Mouse (Mus musculus) hindbrain, embryonic 11.5 days (tissue): Measurements from ENCODE around the gene Pecam1. TPM values are rescaled to one million over a fixed set of nuclear protein-coding genes. Genes with fewer than 3 reads are reported as not detected.

Source experiments
- ATAC-seq: fragments of 200-750 bp; cut with Nextera tagmentation; 2 replicates; pipeline ENCODE4 v1.8.0; 2017; ENCODE audit warnings: mild to moderate bottlenecking, moderate TSS enrichment, moderate library complexity; ENCODE audit not compliant: low FRiP score
- DNase-seq: peaks from one replicate; pipeline ENCODE4 v3.0.0-alpha.2; 2015; ENCODE audit warnings: low spot score
- H3K27ac ChIP-seq: fragments of 300-500 bp; sonication (generic); 2 replicates; pipeline ENCODE4 v1.5.1; 2014; ENCODE audit warnings: mild to moderate bottlenecking, low read depth, low read length
- H3K27me3 ChIP-seq: fragments of 300-500 bp; sonication (generic); 2 replicates; pipeline ENCODE4 v1.6.1; 2014; ENCODE audit warnings: mild to moderate bottlenecking, low read length, moderate library complexity, mixed read lengths; ENCODE audit not compliant: control insufficient read depth, insufficient read depth
- H3K36me3 ChIP-seq: fragments of 300-500 bp; sonication (generic); 2 replicates; pipeline ENCODE4 v1.6.1; 2014; ENCODE audit warnings: mild to moderate bottlenecking, low read length, moderate library complexity, mixed read lengths; ENCODE audit not compliant: control insufficient read depth, insufficient read depth
- H3K4me1 ChIP-seq: fragments of 300-500 bp; sonication (generic); replicated peaks from 2 replicates; pipeline ENCODE4 v1.6.1; 2014; ENCODE audit warnings: low read length, mixed read lengths; ENCODE audit not compliant: control insufficient read depth, insufficient read depth
- H3K4me2 ChIP-seq: fragments of 300-500 bp; sonication (generic); replicated peaks from 2 replicates; pipeline ENCODE4 v1.6.1; 2014; ENCODE audit warnings: mild to moderate bottlenecking, low read depth, low read length
- H3K4me3 ChIP-seq: fragments of 300-500 bp; sonication (generic); 2 replicates; pipeline ENCODE4 v1.5.1; 2014; ENCODE audit warnings: low read depth, low read length
- H3K9ac ChIP-seq: fragments of 300-500 bp; sonication (generic); 2 replicates; pipeline ENCODE4 v1.6.1; 2014; ENCODE audit warnings: low read depth, low read length
- H3K9me3 ChIP-seq: fragments of 300-500 bp; sonication (generic); 2 replicates; pipeline ENCODE4 v1.6.1; 2016; ENCODE audit warnings: low read length; ENCODE audit not compliant: control insufficient read depth
- WGBS: fragments of 180-500 bp; shearing (Covaris S2); extraction: QIAGEN DNeasy Blood & Tissue Kit; methylation state at CpG from one replicate; pipeline ENCODE4 v1.1.7; 2014; 5-methylcytosine and 5-hydroxymethylcytosine counted together
- polyA plus RNA-seq: library from polyadenylated mRNA; unstranded; fragments of >200 nt; fragmentation: Nextera tagmentation; extraction: Ambion mirVana; gene quantifications from 2 replicates; pipeline ENCODE4 v1.2.1, GENCODE M21; 2014

The Pecam1 gene
- polyA plus RNA-seq, 1 experiment from 2014 or later = 20.3 TPM

DNA sequence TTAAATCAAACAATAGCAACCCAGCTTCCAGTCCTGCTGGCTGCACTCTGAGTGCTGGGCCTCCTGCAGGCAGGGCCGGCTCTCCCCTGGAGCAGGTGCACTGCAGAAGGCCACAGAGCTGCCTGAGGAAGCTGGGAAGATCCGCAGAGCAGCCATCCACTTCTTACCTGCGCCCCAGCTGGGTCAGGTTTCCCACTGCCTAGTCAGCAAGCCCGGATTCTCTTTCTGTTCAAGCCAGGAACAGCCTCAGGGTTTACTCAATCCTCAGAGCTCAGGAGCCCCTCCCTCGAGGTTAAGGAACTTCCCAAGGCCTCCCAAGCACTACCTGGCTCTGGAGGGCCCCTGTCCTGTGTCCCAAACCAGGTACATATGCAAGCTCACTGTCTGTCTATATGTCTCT, 144.4 kb downstream of the Pecam1 start:
- no peaks in the 10 kb centered on the region for H3K4me1 ChIP-seq
- no peak overlapping the region for H3K9ac ChIP-seq
- H3K27me3 ChIP-seq = no peaks in the 10 kb centered on the region
- no peak overlapping the region for H3K4me3 ChIP-seq
- H3K9me3 ChIP-seq = no peaks in the 10 kb centered on the region
- no peaks in the 10 kb centered on the region for H3K36me3 ChIP-seq
- no peak overlapping the region for H3K4me2 ChIP-seq
- 53% methylated on average over 5 of the region's 5 CpGs for WGBS
- ATAC-seq = no peak
- no peak for DNase-seq
- no peak overlapping the region for H3K27ac ChIP-seq

Other genes with a start within 250 kb of the Pecam1 start
- gene Tex2, start 137.2 kb downstream of the Pecam1 start, polyA plus RNA-seq = 10.2 and 11.2 TPM in 2 replicates
- gene Milr1, start 598 bp upstream of the Pecam1 start, polyA plus RNA-seq = 1.1 and 2.0 TPM in 2 replicates
- gene Polg2, start 28.9 kb upstream of the Pecam1 start, polyA plus RNA-seq = 9.5 and 11.0 TPM in 2 replicates
- 544 and 600 TPM in 2 replicates for gene Ddx5, start 38.6 kb upstream of the Pecam1 start, polyA plus RNA-seq
- 19.4 and 22.5 TPM in 2 replicates for gene Cep95, start 38.6 kb upstream of the Pecam1 start, polyA plus RNA-seq
- gene Smurf2, start 170.1 kb upstream of the Pecam1 start, polyA plus RNA-seq = 19.0 and 25.0 TPM in 2 replicates
- gene Kpna2, start 248.9 kb upstream of the Pecam1 start, polyA plus RNA-seq = 581 and 643 TPM in 2 replicates